Mouse (Mus musculus): ENCODE data around the gene Zmynd19. TPM values are rescaled to one million over a fixed set of nuclear protein-coding genes. Genes with fewer than 3 reads are reported as not detected.

The Zmynd19 gene
- total RNA-seq, 2 experiments from 2014 or later: 18.3 to 20.3 TPM

Small RNA genes within 50 kb of the gene (microRNA-seq; reads per million reads assigned to microRNA genes)
- not detected for gene Gm22875

Other genes starting within 250 kb of the Zmynd19 start
- not detected for gene Cacna1b, start 186.6 kb upstream of the Zmynd19 start, total RNA-seq (2021)
- 10 to 100 TPM; 19.2 to 21.5 TPM for gene Ehmt1, start 30.2 kb upstream of the Zmynd19 start, total RNA-seq (2021)
- gene Arrdc1, start 14.5 kb upstream of the Zmynd19 start, total RNA-seq (2021): 1 to 10 TPM; 2.7 to 3.2 TPM
- gene Dph7, start 12.6 kb downstream of the Zmynd19 start, total RNA-seq (2021): 1 to 10 TPM; 2.7 to 3.8 TPM
- gene Mrpl41, start 25.3 kb downstream of the Zmynd19 start, total RNA-seq (2021): 10 to 100 TPM; 38.1 TPM
- gene Pnpla7, start 26.2 kb downstream of the Zmynd19 start, total RNA-seq (2021): 10 to 100 TPM; 34.9 to 45.5 TPM
- gene Nsmf, start 104.6 kb downstream of the Zmynd19 start, total RNA-seq (2021): 10 to 100 TPM in 1 of 2 experiments, 1 to 10 TPM in 1; 8.8 to 10.5 TPM
- not detected for gene Entpd8, start 130.5 kb downstream of the Zmynd19 start, total RNA-seq (2021)
- not detected for gene Noxa1, start 145.4 kb downstream of the Zmynd19 start, total RNA-seq (2021)
- gene Nrarp, start 231.0 kb downstream of the Zmynd19 start, total RNA-seq (2021): 1 to 10 TPM; 3.4 to 8.6 TPM
- 1 to 10 TPM in 1 of 2 experiments, under 1 TPM in 1; 0.84 to 1.2 TPM for gene Tor4a, start 247.1 kb downstream of the Zmynd19 start, total RNA-seq (2021)